Mouse (Mus musculus) adrenal gland, postnatal 25 days (tissue): ENCODE results near the gene Slc10a4. TPM values are rescaled to one million over a fixed set of nuclear protein-coding genes. Genes with fewer than 3 reads are reported as not detected.
"Not testable (repeated sequence)": the region's sequence is repeated elsewhere in the genome, so short reads cannot be mapped to it uniquely, and the experiment has no call there.

Experiments used
- DNase-seq: peaks from one replicate; pipeline ENCODE4 v3.0.0; 2021; ENCODE audit warnings: mixed read lengths
- total RNA-seq: library from RNA; stranded (reverse); gene quantifications from 2 replicates; pipeline ENCODE4 v1.2.3, GENCODE M21; 2021

Slc10a4 gene
- total RNA-seq, 1 experiment from 2014 or later = 9.1 TPM

- not testable (repeated sequence) for DNase-seq
Observed at GRCm38 (mm10) chr5:73013611-73014287, 7.1 kb downstream of the Slc10a4 start.

GRCm38 (mm10) chr5:73014745-73015144 is 8.1 kb downstream of the Slc10a4 start:
- no peak for DNase-seq

GRCm38 (mm10) chr5:73023801-73024200 is 17.1 kb downstream of the Slc10a4 start:
- no peak for DNase-seq

- DNase-seq = no peak
Observed at GRCm38 (mm10) chr5:73028646-73029045, 22.0 kb downstream of the Slc10a4 start.

- DNase-seq = no peak
Observed at GRCm38 (mm10) chr5:73032481-73032880, 25.8 kb downstream of the Slc10a4 start.

- DNase-seq = no peak
Observed at GRCm38 (mm10) chr5:73044055-73044454, 37.4 kb downstream of the Slc10a4 start.

- DNase-seq = no peak
Observed at GRCm38 (mm10) chr5:73047651-73048245, 41.1 kb downstream of the Slc10a4 start.

- DNase-seq = no peak
Observed at GRCm38 (mm10) chr5:73053933-73054332, 47.2 kb downstream of the Slc10a4 start.

GRCm38 (mm10) chr5:73056457-73056856 is 49.8 kb downstream of the Slc10a4 start:
- no peak for DNase-seq

- no peak for DNase-seq
Observed at GRCm38 (mm10) chr5:73056937-73057336, 50.3 kb downstream of the Slc10a4 start.

- no peak for DNase-seq
Observed at GRCm38 (mm10) chr5:73061506-73062155, 54.9 kb downstream of the Slc10a4 start.

Other genes with a start within 250 kb of the Slc10a4 start
- gene Tec, start 138.4 kb upstream of the Slc10a4 start, total RNA-seq = 2.1 and 2.3 TPM in 2 replicates
- 57.9 and 59.1 TPM in 2 replicates for gene Slain2, start 92.6 kb upstream of the Slc10a4 start, total RNA-seq
- not detected in 2 replicates for gene Gm10135, start 32.2 kb upstream of the Slc10a4 start, total RNA-seq
- 52.3 and 60.0 TPM in 2 replicates for gene Fryl, start 249.7 kb downstream of the Slc10a4 start, total RNA-seq